ENCODE assay signal across 8 mouse cellular contexts in genomic region chr17:24551050-24551444, GRCm38 (mm10). TPM values are rescaled to one million over a fixed set of nuclear protein-coding genes. Genes with fewer than 3 reads are reported as not detected.
DNase-seq lines count a peak whose midpoint lies in the region; ATAC-seq and TF ChIP-seq lines count a peak whose summit lies in the region.

No protein-coding gene starts in this region.

- H3K27ac ChIP-seq in heart, embryonic 11.5 days (ENCODE audit: low read depth, low read length) = no peak overlapping the region
- no peak overlapping the region for H3K27ac ChIP-seq in ES-E14 (ENCODE audit: insufficient read depth, low read depth, low read length, poor library complexity, severe bottlenecking)
- H3K27ac ChIP-seq in heart, embryonic 16.5 days (ENCODE audit: low read length) = no peak overlapping the region; the same call in 1 of the 2 replicates
- no peak overlapping the region for H3K27ac ChIP-seq in liver, embryonic 16.5 days (ENCODE audit: low read length)

- WGBS in heart, embryonic 11.5 days (ENCODE audit: insufficient replicate concordance) = 55% methylated on average over 3 of the region's 3 CpGs
- 52% methylated on average over 3 of the region's 3 CpGs for WGBS in heart, embryonic 16.5 days
- WGBS in liver, embryonic 16.5 days (ENCODE audit: insufficient replicate concordance) = 51% methylated on average over 3 of the region's 3 CpGs

- in situ Hi-C loops in ES-E14 (cut with MboI; ENCODE audit: low sequenced_read_pairs in 2 of 2, unreplicated experiment in 2 of 2) = no loop called here

- ATAC-seq in heart, embryonic 11.5 days (replicated peaks; ENCODE audit: insufficient number of reproducible peaks, low FRiP score, low TSS enrichment) = no peak
- ATAC-seq in heart, embryonic 16.5 days (replicated peaks; ENCODE audit: extremely low read depth, insufficient read depth, low FRiP score) = no peak
- no peak for ATAC-seq in liver, embryonic 16.5 days (ENCODE audit: low read depth)

- H3K4me1 ChIP-seq in heart, embryonic 11.5 days (ENCODE audit: control insufficient read depth, insufficient read depth, low read length) = peaks cover 13% of the 10 kb centered on the region
- H3K4me1 ChIP-seq in ES-E14 (ENCODE audit: control insufficient read depth in 2 of 2, insufficient read depth in 2 of 2, low read length in 2 of 2, poor library complexity in 1 of 2) = no peaks in the 10 kb centered on the region
- peaks cover 19% of the 10 kb centered on the region for H3K4me1 ChIP-seq in heart, embryonic 16.5 days (ENCODE audit: control insufficient read depth, insufficient read depth, low read length)
- peaks cover 24% of the 10 kb centered on the region for H3K4me1 ChIP-seq in liver, embryonic 16.5 days (ENCODE audit: control insufficient read depth, low read depth, low read length)

- DNase-seq in heart, adult 18-20 months = no peak
- DNase-seq in ES-E14 (ENCODE audit: low read depth, low spot score) = no peak
- DNase-seq in yolk sac, embryonic 10.5 days (ENCODE audit: low spot score) = no peak
- DNase-seq in thymus, postnatal 4 days = no peak
- DNase-seq in layer of hippocampus, adult 11-12 months (ENCODE audit: low spot score) = no peak

- no peaks in the 10 kb centered on the region for H3K36me3 ChIP-seq in heart, embryonic 11.5 days (ENCODE audit: control insufficient read depth, insufficient read depth, low read length)
- no peaks in the 10 kb centered on the region; the same call in 1 of the 2 replicates for H3K36me3 ChIP-seq in ES-E14 (ENCODE audit: control insufficient read depth, insufficient read depth, low read length, poor library complexity, severe bottlenecking)
- no peaks in the 10 kb centered on the region for H3K36me3 ChIP-seq in heart, embryonic 16.5 days (ENCODE audit: control insufficient read depth, insufficient read depth)
- no peaks in the 10 kb centered on the region for H3K36me3 ChIP-seq in liver, embryonic 16.5 days (ENCODE audit: control insufficient read depth, insufficient read depth)

- peak overlapping the region; percentile 98 for H3K4me2 ChIP-seq in heart, embryonic 11.5 days
- H3K4me2 ChIP-seq in heart, embryonic 16.5 days (ENCODE audit: low read depth, low read length) = peak overlapping the region; percentile 94
- H3K4me2 ChIP-seq in liver, embryonic 16.5 days (ENCODE audit: low read depth, low read length) = peak overlapping the region; percentile 100

- H3K4me3 ChIP-seq in heart, embryonic 11.5 days (ENCODE audit: low read depth, low read length) = peak overlapping the region; percentile 69
- H3K4me3 ChIP-seq in ES-E14 (ENCODE audit: insufficient read depth in 1 of 2, low read depth in 1 of 2, low read length in 2 of 2, poor library complexity in 1 of 2, severe bottlenecking in 1 of 2) = peak overlapping the region; percentile 73 to 76; a peak in 3 of 4 replicates
- peak overlapping the region; percentile 85 for H3K4me3 ChIP-seq in heart, embryonic 16.5 days (ENCODE audit: low read length)
- peak overlapping the region; percentile 80 for H3K4me3 ChIP-seq in liver, embryonic 16.5 days (ENCODE audit: low read depth, low read length)

- H3K9ac ChIP-seq in heart, embryonic 11.5 days (ENCODE audit: low read depth, low read length) = peak overlapping the region; percentile 81
- H3K9ac ChIP-seq in ES-E14 (ENCODE audit: insufficient read depth, low read depth, low read length, poor library complexity, severe bottlenecking) = peak overlapping the region; percentile 79; the same call in 1 of the 2 replicates
- H3K9ac ChIP-seq in heart, embryonic 16.5 days (ENCODE audit: low read length) = peak overlapping the region; percentile 89
- peak overlapping the region; percentile 85 for H3K9ac ChIP-seq in liver, embryonic 16.5 days (ENCODE audit: low read depth, low read length)

- no peaks in the 10 kb centered on the region for H3K9me3 ChIP-seq in heart, embryonic 11.5 days (replicated peaks; ENCODE audit: control insufficient read depth, low read length)
- no peaks in the 10 kb centered on the region for H3K9me3 ChIP-seq in ES-E14 (ENCODE audit: control insufficient read depth, insufficient read depth, low read depth, low read length)
- H3K9me3 ChIP-seq in heart, embryonic 16.5 days (replicated peaks; ENCODE audit: control insufficient read depth, low read length) = no peaks in the 10 kb centered on the region
- no peaks in the 10 kb centered on the region for H3K9me3 ChIP-seq in liver, embryonic 16.5 days (replicated peaks; ENCODE audit: control insufficient read depth, low read length)

- no peaks in the 10 kb centered on the region for H3K27me3 ChIP-seq in heart, embryonic 11.5 days (ENCODE audit: control insufficient read depth, insufficient read depth, low read length)
- H3K27me3 ChIP-seq in heart, embryonic 16.5 days (ENCODE audit: control insufficient read depth, insufficient read depth, low read length) = no peaks in the 10 kb centered on the region
- no peaks in the 10 kb centered on the region for H3K27me3 ChIP-seq in liver, embryonic 16.5 days (ENCODE audit: control insufficient read depth, insufficient read depth, low read depth, low read length)

TF ChIP-seq in ES-E14, 5 proteins besides CTCF, POLR2A, EP300 and RAD21:
- TF ChIP-seq HCFC1 (IDR thresholded peaks at IDR 0.05; ENCODE audit: borderline replicate concordance, insufficient read depth, low read length) = no peak
- TF ChIP-seq MAFK (IDR thresholded peaks at IDR 0.05; ENCODE audit: insufficient read depth, low read depth, low read length) = no peak
- no peak for TF ChIP-seq ZC3H11A (IDR thresholded peaks at IDR 0.05; ENCODE audit: borderline replicate concordance, low read depth, low read length)
- TF ChIP-seq ZNF384 (IDR thresholded peaks at IDR 0.05; ENCODE audit: low read depth, low read length) = no peak
- no peak for TF ChIP-seq CHD2 (IDR thresholded peaks at IDR 0.05; ENCODE audit: low read depth, low read length)

RNA-seq across cellular contexts. Expression of gene Pkd1, which starts 1.4 kb away (rescaled TPM):
- polyA plus RNA-seq in heart, embryonic 11.5 days (2014; fragmentation: Nextera tagmentation; extraction: Ambion mirVana) = 8.9 and 9.2 TPM in 2 replicates
- 10 to 100 TPM; 34.1 to 34.5 TPM for total RNA-seq in heart, adult 18-20 months (2021)
- total RNA-seq in ES-E14 (2012; rRNA removed) = 27.8 and 35.9 TPM in 2 replicates
- polyA plus RNA-seq in heart, embryonic 16.5 days (2015; fragmentation: Nextera tagmentation; extraction: Ambion mirVana) = 17.6 and 18.4 TPM in 2 replicates
- 2.7 and 4.0 TPM in 2 replicates for polyA plus RNA-seq in liver, embryonic 16.5 days (2015; fragmentation: Nextera tagmentation; extraction: Ambion mirVana)

RNA-seq across cellular contexts. Expression of gene Rab26, which starts 17.0 kb away (rescaled TPM):
- polyA plus RNA-seq in heart, embryonic 11.5 days (2014; fragmentation: Nextera tagmentation; extraction: Ambion mirVana) = 1.1 and 1.9 TPM in 2 replicates
- not detected for total RNA-seq in heart, adult 18-20 months (2021)
- 2.8 and 7.4 TPM in 2 replicates for total RNA-seq in ES-E14 (2012; rRNA removed)
- 0.87 and 0.92 TPM in 2 replicates for polyA plus RNA-seq in heart, embryonic 16.5 days (2015; fragmentation: Nextera tagmentation; extraction: Ambion mirVana)
- 0.46 and 0.87 TPM in 2 replicates for polyA plus RNA-seq in liver, embryonic 16.5 days (2015; fragmentation: Nextera tagmentation; extraction: Ambion mirVana)

RNA-seq across cellular contexts. Expression of gene Traf7, which starts 23.3 kb away (rescaled TPM):
- polyA plus RNA-seq in heart, embryonic 11.5 days (2014; fragmentation: Nextera tagmentation; extraction: Ambion mirVana) = 72.3 and 80.1 TPM in 2 replicates
- 10 to 100 TPM; 35.8 to 38.5 TPM for total RNA-seq in heart, adult 18-20 months (2021)
- 149 and 228 TPM in 2 replicates for total RNA-seq in ES-E14 (2012; rRNA removed)
- 77.6 and 80.7 TPM in 2 replicates for polyA plus RNA-seq in heart, embryonic 16.5 days (2015; fragmentation: Nextera tagmentation; extraction: Ambion mirVana)
- polyA plus RNA-seq in liver, embryonic 16.5 days (2015; fragmentation: Nextera tagmentation; extraction: Ambion mirVana) = 28.5 and 29.6 TPM in 2 replicates
